Mouse (Mus musculus): ENCODE data around the gene Retreg1. TPM values are rescaled to one million over a fixed set of nuclear protein-coding genes. Genes with fewer than 3 reads are reported as not detected.

Retreg1 gene
- polyA plus RNA-seq, 1 experiment from 2014 or later = 4.2 TPM

DNA sequence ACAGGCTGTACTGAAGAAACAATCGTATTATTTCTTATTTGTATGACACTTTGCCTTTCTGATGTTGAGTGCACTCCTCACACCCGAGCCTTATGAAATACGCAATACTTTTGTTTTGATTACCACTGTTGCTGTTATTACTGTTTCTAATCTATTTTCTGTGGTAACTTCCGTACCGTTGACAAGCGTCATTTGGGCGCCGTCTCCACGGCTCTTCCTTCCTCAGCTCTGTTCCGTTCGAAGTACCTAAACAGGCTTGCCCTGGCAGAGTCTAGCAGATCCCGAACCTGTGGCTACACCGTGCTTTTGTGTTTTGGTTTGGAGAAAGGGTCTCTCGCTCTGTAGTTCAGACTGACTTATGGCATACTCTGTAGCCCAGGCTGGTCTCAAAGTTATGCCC lies 84.1 kb downstream of the Retreg1 start:
- Histone ChIP-seq H3K4me2 (no peak overlapping the region), H3K36me3 (ENCODE audit: control insufficient read depth, insufficient read depth, low read length) (no peaks in the 10 kb centered on the region), H3K27me3 (ENCODE audit: control insufficient read depth, insufficient read depth, low read length) (no peaks in the 10 kb centered on the region), H3K9ac (ENCODE audit: low read length) (no peak overlapping the region), H3K9me3 (ENCODE audit: control insufficient read depth, low read length) (no peaks in the 10 kb centered on the region), H3K27ac (ENCODE audit: low read depth, low read length) (no peak overlapping the region), H3K4me3 (ENCODE audit: low read depth, low read length) (no peak overlapping the region), H3K4me1 (ENCODE audit: control insufficient read depth, insufficient read depth, low read length) (no peaks in the 10 kb centered on the region)
- ATAC-seq (ENCODE audit: low FRiP score) = no peak
- DNase-seq (ENCODE audit: low spot score, missing footprints) = no peak
- WGBS = 97% methylated on average over 14 of the region's 14 CpGs

DNA sequence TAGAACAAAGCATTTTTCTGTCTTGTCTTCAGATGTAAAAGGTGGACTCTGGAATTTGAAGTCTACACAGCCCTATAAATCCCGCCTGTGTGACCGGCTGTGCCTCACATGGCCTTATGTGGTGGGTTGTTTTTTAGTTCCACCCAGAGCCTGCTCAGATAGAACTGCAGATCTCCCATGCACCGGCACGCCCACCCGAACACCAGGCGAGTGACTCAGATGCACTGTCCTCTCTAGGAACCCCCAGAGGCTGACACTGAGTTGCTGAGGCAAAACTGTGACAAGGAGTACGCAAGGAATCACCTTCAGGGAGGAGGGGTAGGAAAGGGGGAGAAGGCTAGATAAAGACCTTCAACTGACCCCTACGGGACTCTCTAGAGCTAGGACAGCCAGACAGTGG lies 85.0 kb downstream of the Retreg1 start:
- no peaks in the 10 kb centered on the region for H3K36me3 ChIP-seq (ENCODE audit: control insufficient read depth, insufficient read depth, low read length)
- WGBS = 90% methylated on average over 8 of the region's 8 CpGs
- H3K9me3 ChIP-seq (ENCODE audit: control insufficient read depth, low read length) = no peaks in the 10 kb centered on the region
- no peaks in the 10 kb centered on the region for H3K4me1 ChIP-seq (ENCODE audit: control insufficient read depth, insufficient read depth, low read length)
- H3K9ac ChIP-seq (ENCODE audit: low read length) = no peak overlapping the region
- DNase-seq (ENCODE audit: low spot score, missing footprints) (no peak), ATAC-seq (ENCODE audit: low FRiP score) (no peak)
- no peak overlapping the region for H3K4me3 ChIP-seq (ENCODE audit: low read depth, low read length)
- no peak overlapping the region for H3K27ac ChIP-seq (ENCODE audit: low read depth, low read length)
- no peaks in the 10 kb centered on the region for H3K27me3 ChIP-seq (ENCODE audit: control insufficient read depth, insufficient read depth, low read length)
- no peak overlapping the region for H3K4me2 ChIP-seq

DNA sequence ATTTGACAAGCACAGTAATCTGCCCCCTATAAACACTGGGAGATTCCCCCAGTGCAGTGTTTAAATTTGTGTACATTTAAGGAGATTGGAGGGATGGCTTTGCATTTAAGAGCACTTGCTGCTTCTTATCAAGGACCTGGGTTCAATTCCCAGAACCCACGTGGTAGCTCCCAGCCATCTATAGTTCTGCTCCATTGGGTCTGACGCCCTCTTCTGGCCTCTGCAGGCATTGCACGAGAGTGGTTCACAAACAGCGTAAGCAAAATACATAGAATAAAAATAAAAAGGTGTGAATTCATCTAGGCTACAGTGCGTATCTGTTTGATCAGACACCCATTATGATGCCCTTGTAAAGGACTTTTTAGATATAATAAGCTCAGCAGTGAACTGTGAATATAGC lies 85.9 kb downstream of the Retreg1 start:
- Histone ChIP-seq H3K27me3 (ENCODE audit: control insufficient read depth, insufficient read depth, low read length) (no peaks in the 10 kb centered on the region), H3K4me3 (ENCODE audit: low read depth, low read length) (no peak overlapping the region), H3K9me3 (ENCODE audit: control insufficient read depth, low read length) (no peaks in the 10 kb centered on the region), H3K4me1 (ENCODE audit: control insufficient read depth, insufficient read depth, low read length) (no peaks in the 10 kb centered on the region), H3K27ac (ENCODE audit: low read depth, low read length) (no peak overlapping the region), H3K9ac (ENCODE audit: low read length) (no peak overlapping the region), H3K36me3 (ENCODE audit: control insufficient read depth, insufficient read depth, low read length) (no peaks in the 10 kb centered on the region), H3K4me2 (no peak overlapping the region)
- 70% methylated on average over 5 of the region's 5 CpGs for WGBS
- no peak for DNase-seq (ENCODE audit: low spot score, missing footprints)
- ATAC-seq (ENCODE audit: low FRiP score) = no peak

DNA sequence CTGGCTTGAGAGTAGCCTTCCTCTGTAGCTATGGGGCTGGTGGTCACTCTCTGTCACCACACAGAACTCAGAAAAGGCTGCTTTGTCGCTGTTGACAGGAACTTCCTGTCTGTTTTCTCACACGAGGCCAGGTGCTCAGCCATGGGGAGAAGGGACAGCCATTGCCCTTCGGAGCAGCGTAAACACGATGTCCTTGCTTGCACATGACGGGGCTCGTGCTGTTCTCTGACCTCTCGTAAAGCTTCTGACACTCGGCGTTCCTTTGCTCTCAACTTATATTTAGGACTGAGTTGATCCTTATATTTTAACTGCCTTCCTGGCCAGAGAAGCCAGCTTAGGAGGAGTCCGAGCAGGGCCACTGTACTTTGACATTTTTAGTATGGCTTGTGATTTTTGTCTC lies 86.5 kb downstream of the Retreg1 start:
- no peak for ATAC-seq (ENCODE audit: low FRiP score)
- H3K9me3 ChIP-seq (ENCODE audit: control insufficient read depth, low read length) = no peaks in the 10 kb centered on the region
- H3K4me1 ChIP-seq (ENCODE audit: control insufficient read depth, insufficient read depth, low read length) = no peaks in the 10 kb centered on the region
- DNase-seq (ENCODE audit: low spot score, missing footprints) = no peak
- no peak overlapping the region for H3K4me2 ChIP-seq
- H3K9ac ChIP-seq (ENCODE audit: low read length) = no peak overlapping the region
- WGBS = 86% methylated on average over 11 of the region's 11 CpGs
- no peaks in the 10 kb centered on the region for H3K36me3 ChIP-seq (ENCODE audit: control insufficient read depth, insufficient read depth, low read length)
- no peaks in the 10 kb centered on the region for H3K27me3 ChIP-seq (ENCODE audit: control insufficient read depth, insufficient read depth, low read length)
- H3K4me3 ChIP-seq (ENCODE audit: low read depth, low read length) = no peak overlapping the region
- H3K27ac ChIP-seq (ENCODE audit: low read depth, low read length) = no peak overlapping the region

DNA sequence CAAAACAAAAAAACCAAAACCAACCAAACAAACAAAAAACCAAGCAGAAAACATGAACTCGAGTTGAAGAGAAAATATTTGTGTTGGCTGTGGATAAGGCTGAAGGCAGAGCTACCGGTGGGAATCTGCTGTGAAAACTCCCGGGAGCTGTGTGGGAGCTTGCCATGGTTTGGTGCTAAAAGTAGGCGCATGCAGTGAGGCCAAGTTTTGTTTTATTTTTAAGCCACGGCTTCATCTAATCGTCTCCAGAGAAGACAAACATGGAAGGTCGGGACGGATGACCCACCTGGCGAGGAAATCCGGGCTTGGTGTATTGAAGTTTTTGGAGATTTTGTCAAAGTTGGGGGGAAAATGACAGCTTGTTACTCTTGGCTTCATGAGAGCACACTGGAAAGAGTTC lies 87.0 kb downstream of the Retreg1 start:
- no peaks in the 10 kb centered on the region for H3K4me1 ChIP-seq (ENCODE audit: control insufficient read depth, insufficient read depth, low read length)
- H3K27ac ChIP-seq (ENCODE audit: low read depth, low read length) = no peak overlapping the region
- H3K36me3 ChIP-seq (ENCODE audit: control insufficient read depth, insufficient read depth, low read length) = no peaks in the 10 kb centered on the region
- no peaks in the 10 kb centered on the region for H3K27me3 ChIP-seq (ENCODE audit: control insufficient read depth, insufficient read depth, low read length)
- WGBS = 85% methylated on average over 10 of the region's 10 CpGs
- no peak for DNase-seq (ENCODE audit: low spot score, missing footprints)
- no peaks in the 10 kb centered on the region for H3K9me3 ChIP-seq (ENCODE audit: control insufficient read depth, low read length)
- no peak overlapping the region for H3K4me2 ChIP-seq
- no peak overlapping the region for H3K4me3 ChIP-seq (ENCODE audit: low read depth, low read length)
- ATAC-seq (ENCODE audit: low FRiP score) = no peak
- H3K9ac ChIP-seq (ENCODE audit: low read length) = no peak overlapping the region

DNA sequence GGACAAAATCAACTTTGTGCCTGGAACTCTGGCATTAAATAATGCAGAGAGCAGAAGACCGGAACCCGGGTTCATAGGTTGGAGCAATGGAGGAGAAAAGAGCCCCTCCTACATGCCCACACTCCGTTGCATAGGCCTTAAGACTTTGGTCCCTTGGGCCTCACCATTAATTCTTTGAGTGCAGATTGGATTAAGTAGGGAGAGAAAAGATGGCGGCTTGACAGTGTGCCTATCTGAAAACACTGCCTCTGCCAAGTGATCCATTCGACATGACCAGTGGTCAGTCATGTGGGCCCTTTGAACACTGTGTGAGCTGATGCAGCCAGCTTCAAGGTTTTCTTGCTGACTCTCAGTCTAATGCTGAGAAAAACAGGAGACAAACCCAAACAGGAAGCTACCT lies 87.7 kb downstream of the Retreg1 start:
- Histone ChIP-seq H3K9me3 (ENCODE audit: control insufficient read depth, low read length) (no peaks in the 10 kb centered on the region), H3K36me3 (ENCODE audit: control insufficient read depth, insufficient read depth, low read length) (no peaks in the 10 kb centered on the region), H3K27ac (ENCODE audit: low read depth, low read length) (no peak overlapping the region), H3K9ac (ENCODE audit: low read length) (no peak overlapping the region), H3K4me2 (no peak overlapping the region), H3K4me1 (ENCODE audit: control insufficient read depth, insufficient read depth, low read length) (no peaks in the 10 kb centered on the region), H3K27me3 (ENCODE audit: control insufficient read depth, insufficient read depth, low read length) (no peaks in the 10 kb centered on the region), H3K4me3 (ENCODE audit: low read depth, low read length) (no peak overlapping the region)
- WGBS = 88% methylated on average over 5 of the region's 5 CpGs
- no peak for DNase-seq (ENCODE audit: low spot score, missing footprints)
- no peak for ATAC-seq (ENCODE audit: low FRiP score)

DNA sequence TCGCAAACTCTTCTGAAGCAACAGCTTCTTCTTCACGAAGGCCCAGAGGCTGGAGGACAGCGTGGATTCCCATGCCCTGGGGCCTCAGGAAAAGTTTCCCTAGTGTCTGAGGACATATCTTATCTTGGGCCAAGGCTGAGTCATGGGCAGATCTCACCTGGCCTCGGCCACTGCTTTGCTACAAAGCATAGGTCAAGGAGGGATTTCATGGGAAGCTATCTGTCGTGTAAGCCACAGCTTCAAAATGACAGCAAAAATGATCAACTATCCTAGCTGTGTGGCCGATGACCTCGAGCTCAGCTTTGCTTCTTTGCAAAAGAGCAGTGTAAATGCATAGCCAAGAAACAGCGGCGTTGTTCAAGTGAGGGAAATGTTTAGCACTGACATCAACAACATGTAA lies 89.5 kb downstream of the Retreg1 start:
- Histone ChIP-seq H3K9ac (ENCODE audit: low read length) (no peak overlapping the region), H3K27ac (ENCODE audit: low read depth, low read length) (no peak overlapping the region), H3K4me2 (no peak overlapping the region), H3K36me3 (ENCODE audit: control insufficient read depth, insufficient read depth, low read length) (no peaks in the 10 kb centered on the region), H3K4me3 (ENCODE audit: low read depth, low read length) (no peak overlapping the region), H3K9me3 (ENCODE audit: control insufficient read depth, low read length) (no peaks in the 10 kb centered on the region), H3K4me1 (ENCODE audit: control insufficient read depth, insufficient read depth, low read length) (no peaks in the 10 kb centered on the region), H3K27me3 (ENCODE audit: control insufficient read depth, insufficient read depth, low read length) (no peaks in the 10 kb centered on the region)
- WGBS = 87% methylated on average over 9 of the region's 9 CpGs
- DNase-seq (ENCODE audit: low spot score, missing footprints) = no peak
- no peak for ATAC-seq (ENCODE audit: low FRiP score)

DNA sequence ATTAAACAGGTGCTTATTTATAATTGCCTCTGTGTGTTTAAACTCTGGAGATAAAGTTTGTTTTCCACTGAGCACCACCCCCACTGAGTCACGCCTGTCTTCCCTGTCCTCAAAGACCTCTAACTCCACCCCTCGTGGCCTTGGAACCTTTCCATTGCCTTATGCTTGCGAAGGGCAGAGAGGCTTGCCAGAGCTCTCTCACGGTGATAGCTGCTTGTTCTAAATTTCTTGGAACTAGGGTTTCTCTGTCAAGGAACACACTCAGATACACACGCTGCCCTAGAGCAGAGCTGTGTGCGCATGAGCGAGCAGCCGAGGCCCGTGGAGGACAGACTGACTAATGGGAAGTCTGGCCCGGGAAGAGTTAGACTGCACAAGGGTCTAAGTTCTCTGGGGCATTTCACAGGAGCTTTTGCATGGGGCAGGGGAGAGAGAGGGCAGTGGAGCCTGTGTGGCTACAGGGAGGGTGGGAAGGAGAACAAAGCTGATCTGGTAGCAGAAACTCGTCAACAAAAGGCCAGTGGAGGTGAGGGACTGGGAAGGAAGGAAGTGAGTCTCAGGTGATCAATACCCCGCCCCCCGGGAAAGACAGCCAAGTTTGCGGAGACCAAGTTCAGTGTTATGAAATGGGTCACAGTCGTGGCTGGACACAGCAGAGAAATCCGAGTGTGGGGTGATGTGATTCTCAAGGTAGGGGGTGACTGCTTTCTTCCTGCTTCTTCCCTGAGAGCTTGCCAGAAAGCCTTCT lies 90.1 kb downstream of the Retreg1 start:
- Histone ChIP-seq H3K27ac (ENCODE audit: low read depth, low read length) (no peak overlapping the region), H3K27me3 (ENCODE audit: control insufficient read depth, insufficient read depth, low read length) (no peaks in the 10 kb centered on the region), H3K9ac (ENCODE audit: low read length) (no peak overlapping the region), H3K9me3 (ENCODE audit: control insufficient read depth, low read length) (no peaks in the 10 kb centered on the region), H3K36me3 (ENCODE audit: control insufficient read depth, insufficient read depth, low read length) (no peaks in the 10 kb centered on the region), H3K4me3 (ENCODE audit: low read depth, low read length) (no peak overlapping the region), H3K4me1 (ENCODE audit: control insufficient read depth, insufficient read depth, low read length) (no peaks in the 10 kb centered on the region), H3K4me2 (no peak overlapping the region)
- WGBS = 68% methylated on average over 16 of the region's 16 CpGs
- ATAC-seq (ENCODE audit: low FRiP score) = no peak
- DNase-seq (ENCODE audit: low spot score, missing footprints) = no peak

DNA sequence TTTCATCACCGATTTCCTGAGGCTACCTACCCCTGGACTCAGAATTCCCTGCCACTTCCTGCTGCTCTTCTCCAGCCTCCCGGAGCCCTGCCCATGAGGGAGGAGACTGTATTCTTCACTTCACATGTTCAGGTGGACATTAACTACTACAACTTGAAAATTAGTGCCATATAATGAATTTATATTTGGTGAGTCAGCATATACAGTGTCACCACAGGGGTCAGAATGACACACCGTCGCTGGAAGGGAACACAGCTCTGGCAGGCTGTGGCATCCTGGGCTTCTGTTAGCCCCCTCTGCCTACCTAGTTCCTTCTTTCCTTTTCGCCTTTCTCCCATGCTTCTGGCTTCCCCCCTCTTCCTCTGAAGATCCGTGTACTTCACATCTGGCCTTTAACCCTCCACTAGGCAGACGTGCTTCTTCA lies 90.7 kb downstream of the Retreg1 start:
- H3K4me2 ChIP-seq = no peak overlapping the region
- H3K4me1 ChIP-seq (ENCODE audit: control insufficient read depth, insufficient read depth, low read length) = no peaks in the 10 kb centered on the region
- no peak overlapping the region for H3K9ac ChIP-seq (ENCODE audit: low read length)
- WGBS = 75% methylated on average over 7 of the region's 7 CpGs
- no peaks in the 10 kb centered on the region for H3K36me3 ChIP-seq (ENCODE audit: control insufficient read depth, insufficient read depth, low read length)
- no peak overlapping the region for H3K27ac ChIP-seq (ENCODE audit: low read depth, low read length)
- H3K4me3 ChIP-seq (ENCODE audit: low read depth, low read length) = no peak overlapping the region
- DNase-seq (ENCODE audit: low spot score, missing footprints) (no peak), ATAC-seq (ENCODE audit: low FRiP score) (no peak)
- H3K9me3 ChIP-seq (ENCODE audit: control insufficient read depth, low read length) = no peaks in the 10 kb centered on the region
- no peaks in the 10 kb centered on the region for H3K27me3 ChIP-seq (ENCODE audit: control insufficient read depth, insufficient read depth, low read length)

All from midbrain, embryonic 11.5 days (tissue).